Mouse (Mus musculus) adrenal gland, adult (tissue): ENCODE measurements around the gene Gm7257.

Source experiments
- DNase-seq, 2 experiments: peaks; one replicate each; pipeline ENCODE4 v3.0.0; 2022 to 2023; ENCODE audit warnings: low spot score in 1 of 2; ENCODE audit not compliant: inconsistent age in 2 of 2

The Gm7257 gene

DNA sequence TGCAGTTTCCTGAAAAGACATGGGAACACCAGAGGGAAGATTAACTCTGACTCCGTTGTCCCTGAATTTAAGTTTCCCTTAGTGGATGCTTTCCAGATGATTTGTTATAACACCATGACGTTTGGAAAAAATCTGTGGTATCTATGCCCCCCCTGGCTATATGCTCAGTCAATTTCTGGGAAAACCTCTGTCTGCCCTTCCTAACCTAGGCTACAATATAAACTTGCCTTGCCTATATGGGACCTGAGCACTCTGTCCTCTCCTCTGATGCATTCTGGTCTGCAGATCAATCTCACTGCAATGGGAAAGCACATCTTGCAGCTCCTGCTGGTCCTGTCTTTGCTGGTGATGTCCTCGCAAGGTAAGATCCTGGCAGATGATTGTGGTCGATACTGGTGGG is at the start of gene Gm7257:
TSS of gene Gm7257 (plus strand) at position 301 of the 400 bp plus-strand sequence.
- no peak for DNase-seq

DNA sequence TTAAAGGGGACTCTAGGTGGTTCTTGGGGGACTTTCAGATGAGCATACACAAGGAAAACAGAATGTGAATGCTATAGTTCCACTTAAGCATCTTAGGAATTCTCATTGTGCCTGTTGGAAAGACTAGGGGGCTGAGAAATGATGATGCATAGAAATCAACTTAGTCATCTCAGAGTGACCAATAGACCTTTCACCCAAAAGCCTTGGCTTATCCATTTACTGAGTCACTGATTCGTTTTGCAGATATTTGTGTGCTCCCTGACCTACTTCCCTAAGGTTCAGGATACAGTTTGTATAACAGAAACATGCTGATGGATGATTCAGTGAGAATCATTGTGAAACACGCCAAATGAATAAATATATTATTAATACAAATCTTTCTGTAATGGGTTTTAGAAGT is 28.7 kb upstream of the Gm7257 start:
- DNase-seq: peak in 1 of 2 experiments; percentile 66

DNA sequence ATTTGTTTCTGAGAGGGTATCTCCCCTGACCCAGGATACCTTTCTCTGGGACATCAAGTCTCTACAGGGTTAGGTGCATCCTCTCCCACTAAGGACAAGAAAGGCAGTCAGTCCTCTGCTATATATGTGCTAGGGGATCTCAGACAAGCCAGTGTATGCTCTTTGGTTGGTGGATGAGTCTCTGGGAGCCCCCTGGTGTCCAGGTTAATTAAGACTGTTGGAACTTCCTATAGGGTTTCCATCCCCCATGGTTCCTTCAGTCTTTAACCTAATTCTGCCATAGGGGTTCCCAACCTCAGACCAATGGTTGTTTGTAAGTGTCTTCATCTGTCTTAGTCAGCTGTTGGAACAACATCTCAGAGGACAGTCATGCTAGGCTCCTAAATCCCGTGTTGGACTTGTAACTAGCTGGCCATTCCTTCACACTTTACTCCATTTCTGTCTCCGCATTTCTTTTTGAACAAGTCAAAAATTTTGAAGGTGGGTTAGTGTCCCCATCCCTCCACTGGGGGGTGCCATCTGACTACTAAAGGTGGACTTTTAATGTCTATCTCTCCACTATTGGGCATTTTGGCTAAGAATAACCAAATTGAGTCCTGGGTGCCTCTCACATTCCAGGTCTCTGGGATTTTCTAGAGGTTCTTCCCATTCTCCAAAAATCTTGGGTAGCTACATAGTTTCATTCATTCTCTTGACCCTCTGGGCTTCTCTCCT is 3.5 kb downstream of the Gm7257 start:
- DNase-seq: peak in 1 of 2 experiments; percentile 61

DNA sequence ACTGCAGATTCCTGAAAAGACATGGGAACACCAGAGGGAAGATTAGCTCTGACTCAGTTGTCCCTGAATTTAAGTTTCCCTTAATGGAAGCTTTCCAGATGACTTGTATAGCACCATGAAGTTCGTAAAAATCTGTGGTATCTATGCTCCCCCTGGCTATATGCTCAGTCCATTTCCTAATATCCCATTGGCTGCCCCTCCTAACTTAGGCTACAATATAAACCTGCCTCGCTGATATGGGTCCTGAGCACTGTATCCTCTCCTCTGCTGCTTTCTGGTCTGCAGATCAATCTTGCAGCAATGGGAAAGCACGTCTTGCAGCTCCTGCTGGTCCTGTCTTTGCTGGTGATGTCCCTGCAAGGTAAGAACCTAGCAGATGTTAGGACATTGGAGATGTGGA is 43.7 kb downstream of the Gm7257 start, which contains the start of gene Gm9513:
TSS of gene Gm9513 (plus strand) at position 301 of the 400 bp plus-strand sequence.
- DNase-seq: no peak
